Mouse (Mus musculus) MEL (cell line): ENCODE data around the gene Fam166a. TPM values are rescaled to one million over a fixed set of nuclear protein-coding genes. Genes with fewer than 3 reads are reported as not detected.

Experiments
- DNase-seq: peaks from one replicate; pipeline ENCODE4 v3.0.0; 2011; ENCODE audit warnings: low read depth, low spot score
- H3K27ac ChIP-seq: 2 replicates; pipeline ENCODE4 v1.5.1; 2012; ENCODE audit warnings: low read depth, mild to moderate bottlenecking, control low read depth, low read length, moderate library complexity; ENCODE audit not compliant: control insufficient read depth
- H3K27me3 ChIP-seq, 2 experiments: fragments of 150-350 bp in 1 of 2; sonication (generic) in 1 of 2; 2 replicates each; pipeline ENCODE4 v1.6.1; 2012; ENCODE audit warnings: low read length in 2 of 2, mild to moderate bottlenecking in 2 of 2, improper control_type of control experiment in 1 of 2, moderate library complexity in 1 of 2; ENCODE audit not compliant: insufficient read depth in 2 of 2, control insufficient read depth in 1 of 2
- H3K36me3 ChIP-seq, 2 experiments: 2 replicates each; pipeline ENCODE4 v1.6.1; 2012 to 2014; ENCODE audit warnings: low read length in 2 of 2, improper control_type of control experiment in 1 of 2, inconsistent platforms in 1 of 2, mild to moderate bottlenecking in 1 of 2; ENCODE audit not compliant: insufficient read depth in 2 of 2, control insufficient read depth in 1 of 2
- H3K4me1 ChIP-seq, 2 experiments: fragments of 150-350 bp in 1 of 2; sonication (generic) in 1 of 2; 2 replicates each; pipeline ENCODE4 v1.6.1; 2012; ENCODE audit warnings: low read length in 2 of 2, improper control_type of control experiment in 1 of 2, mild to moderate bottlenecking in 1 of 2; ENCODE audit not compliant: insufficient read depth in 2 of 2, control insufficient read depth in 1 of 2
- H3K4me3 ChIP-seq, 2 experiments: fragments of 150-350 bp in 1 of 2; sonication (generic) in 1 of 2; 2 replicates each; pipeline ENCODE4 v1.5.1; 2012; ENCODE audit warnings: low read depth in 2 of 2, low read length in 2 of 2, mild to moderate bottlenecking in 2 of 2, moderate library complexity in 2 of 2, control low read depth in 1 of 2, improper control_type of control experiment in 1 of 2; ENCODE audit not compliant: control insufficient read depth in 1 of 2, insufficient read depth in 1 of 2
- H3K79me2 ChIP-seq: 2 replicates; pipeline ENCODE4 v1.6.1; 2012; ENCODE audit warnings: mild to moderate bottlenecking, low read length, moderate library complexity; ENCODE audit not compliant: control insufficient read depth, poor library complexity, insufficient read depth
- H3K9ac ChIP-seq: 2 replicates; pipeline ENCODE4 v1.6.1; 2012; ENCODE audit warnings: low read depth, mild to moderate bottlenecking, control low read depth, low read length, moderate library complexity; ENCODE audit not compliant: control insufficient read depth, poor library complexity, severe bottlenecking
- H3K9me3 ChIP-seq: fragments of 150-350 bp; sonication (generic); replicated peaks from 2 replicates; pipeline ENCODE4 v1.6.1; 2012; ENCODE audit warnings: mild to moderate bottlenecking, low read length, improper control_type of control experiment, moderate library complexity; ENCODE audit not compliant: insufficient read depth
- BHLHE40 ChIP-seq: IDR thresholded peaks from 2 replicates; pipeline ENCODE4 v1.6.1; 2012; ENCODE audit warnings: low read depth, mild to moderate bottlenecking, inconsistent platforms, low read length, improper control_type of control experiment, borderline replicate concordance
- CHD1 ChIP-seq: IDR thresholded peaks from 2 replicates; pipeline ENCODE4 v1.6.1; 2012; ENCODE audit warnings: low read depth, mild to moderate bottlenecking, inconsistent platforms, low read length, improper control_type of control experiment
- CTCF ChIP-seq, 3 experiments: IDR thresholded peaks in 2 of 3; conservative IDR thresholded peaks in 1 of 3; 2 replicates each; pipeline ENCODE4 v1.5.1; 2011 to 2012; ENCODE audit warnings: low read length in 3 of 3, low read depth in 2 of 3, mild to moderate bottlenecking in 2 of 3, improper control_type of control experiment in 1 of 3, inconsistent platforms in 1 of 3, mixed read lengths in 1 of 3, moderate library complexity in 1 of 3; ENCODE audit not compliant: control insufficient read depth in 1 of 3, insufficient read depth in 1 of 3, poor library complexity in 1 of 3, severe bottlenecking in 1 of 3
- E2F4 ChIP-seq: IDR thresholded peaks from 2 replicates; pipeline ENCODE4 v1.6.1; 2011; ENCODE audit warnings: low read depth, low read length, improper control_type of control experiment, borderline replicate concordance
- ELF1 ChIP-seq: IDR thresholded peaks from 2 replicates; pipeline ENCODE4 v1.6.1; 2014; ENCODE audit warnings: low read depth, mild to moderate bottlenecking, inconsistent platforms, low read length, improper control_type of control experiment, moderate library complexity
- EP300 ChIP-seq, 2 experiments: IDR thresholded peaks; 2 replicates each; pipeline ENCODE4 v1.6.1; 2011; ENCODE audit warnings: improper control_type of control experiment in 2 of 2, low read length in 2 of 2, low read depth in 1 of 2, mild to moderate bottlenecking in 1 of 2
- HCFC1 ChIP-seq: IDR thresholded peaks from 2 replicates; pipeline ENCODE4 v1.6.1; 2012; ENCODE audit warnings: low read depth, mild to moderate bottlenecking, inconsistent platforms, low read length, improper control_type of control experiment, moderate library complexity
- JUND ChIP-seq: IDR thresholded peaks from 2 replicates; pipeline ENCODE4 v1.6.1; 2011; ENCODE audit warnings: low read depth, mild to moderate bottlenecking, improper control_type of control experiment, low read length
- KAT2A ChIP-seq: conservative IDR thresholded peaks from 2 replicates; pipeline ENCODE4 v1.6.1; 2012; ENCODE audit warnings: low read depth, low read length, improper control_type of control experiment, inconsistent platforms
- MAZ ChIP-seq: IDR thresholded peaks from 2 replicates; pipeline ENCODE4 v1.6.1; 2012; ENCODE audit warnings: low read depth, mild to moderate bottlenecking, inconsistent platforms, low read length, improper control_type of control experiment
- MXI1 ChIP-seq: IDR thresholded peaks from 2 replicates; pipeline ENCODE4 v1.6.1; 2011; ENCODE audit warnings: mild to moderate bottlenecking, low read depth, low read length, improper control_type of control experiment
- NELFE ChIP-seq: IDR thresholded peaks from 2 replicates; pipeline ENCODE4 v1.6.1; 2011; ENCODE audit warnings: low read depth, low read length, improper control_type of control experiment
- NRF1 ChIP-seq: IDR thresholded peaks from 2 replicates; pipeline ENCODE4 v1.6.1; 2014; ENCODE audit warnings: low read depth, mild to moderate bottlenecking, inconsistent platforms, low read length, improper control_type of control experiment, moderate library complexity; ENCODE audit not compliant: poor library complexity, insufficient read depth, severe bottlenecking
- POLR2AphosphoS5 ChIP-seq: IDR thresholded peaks from 2 replicates; pipeline ENCODE4 v1.6.1; 2012; ENCODE audit warnings: low read depth, borderline replicate concordance, mild to moderate bottlenecking, inconsistent platforms, low read length, moderate library complexity, mixed read lengths
- RAD21 ChIP-seq: IDR thresholded peaks from 2 replicates; pipeline ENCODE4 v1.6.1; 2011; ENCODE audit warnings: mild to moderate bottlenecking, low read depth, low read length, improper control_type of control experiment
- RCOR1 ChIP-seq: IDR thresholded peaks from 2 replicates; pipeline ENCODE4 v1.6.1; 2012; ENCODE audit warnings: low read depth, mild to moderate bottlenecking, inconsistent platforms, low read length, improper control_type of control experiment
- SIN3A ChIP-seq: IDR thresholded peaks from 2 replicates; pipeline ENCODE4 v1.6.1; 2012; ENCODE audit warnings: low read length, improper control_type of control experiment, inconsistent platforms
- SMC3 ChIP-seq: IDR thresholded peaks from 2 replicates; pipeline ENCODE4 v1.6.1; 2011; ENCODE audit warnings: low read depth, low read length, improper control_type of control experiment
- TAL1 ChIP-seq: IDR thresholded peaks from 2 replicates; pipeline ENCODE4 v1.6.1; 2012; ENCODE audit warnings: mild to moderate bottlenecking, inconsistent platforms, low read length, moderate library complexity, mixed read lengths
- TBP ChIP-seq: IDR thresholded peaks from 2 replicates; pipeline ENCODE4 v1.8.0; 2011; ENCODE audit warnings: low read depth, low read length, improper control_type of control experiment
- TCF12 ChIP-seq: IDR thresholded peaks from 2 replicates; pipeline ENCODE4 v1.6.1; 2014; ENCODE audit warnings: low read depth, mild to moderate bottlenecking, inconsistent platforms, low read length, improper control_type of control experiment, moderate library complexity
- USF1 ChIP-seq: IDR thresholded peaks from 2 replicates; pipeline ENCODE4 v1.6.1; 2014; ENCODE audit warnings: low read depth, mild to moderate bottlenecking, inconsistent platforms, low read length, improper control_type of control experiment, moderate library complexity
- USF2 ChIP-seq, 2 experiments: IDR thresholded peaks; 2 replicates each; pipeline ENCODE4 v1.6.1; 2011 to 2012; ENCODE audit warnings: improper control_type of control experiment in 2 of 2, low read length in 2 of 2, borderline replicate concordance in 1 of 2, inconsistent platforms in 1 of 2, low read depth in 1 of 2, mild to moderate bottlenecking in 1 of 2; ENCODE audit not compliant: insufficient read depth in 1 of 2
- ZC3H11A ChIP-seq: IDR thresholded peaks from 2 replicates; pipeline ENCODE4 v1.6.1; 2012; ENCODE audit warnings: low read depth, mild to moderate bottlenecking, inconsistent platforms, low read length, improper control_type of control experiment
- ZKSCAN1 ChIP-seq: IDR thresholded peaks from 2 replicates; pipeline ENCODE4 v1.6.1; 2012; ENCODE audit warnings: low read depth, mild to moderate bottlenecking, inconsistent platforms, low read length, improper control_type of control experiment, moderate library complexity
- ZMIZ1 ChIP-seq: IDR thresholded peaks from 2 replicates; pipeline ENCODE4 v1.6.1; 2012; ENCODE audit warnings: low read depth, mild to moderate bottlenecking, inconsistent platforms, low read length, improper control_type of control experiment, moderate library complexity
- ZNF384 ChIP-seq: IDR thresholded peaks from 2 replicates; pipeline ENCODE4 v1.6.1; 2012; ENCODE audit warnings: low read depth, mild to moderate bottlenecking, inconsistent platforms, low read length, improper control_type of control experiment
- polyA plus RNA-seq, 2 experiments: library from polyadenylated mRNA; stranded (reverse) in 1 of 2; unstranded in 1 of 2; fragments of >175 nt in 1 of 2; fragments of >200 nt in 1 of 2; gene quantifications; 2 replicates each; pipeline versions ENCODE4 v1.2.1 to v1.2.4; 2012; ENCODE audit warnings: low replicate concordance in 2 of 2, low read depth in 1 of 2; ENCODE audit not compliant: insufficient read length in 2 of 2, insufficient read depth in 1 of 2, missing spikeins in 1 of 2
- total RNA-seq: library from RNA; depleted of rRNA; stranded (reverse); fragments of 300-350 nt; gene quantifications from 2 replicates; pipeline ENCODE4 v1.2.3, GENCODE M21; 2012

Fam166a gene
- total and polyA plus RNA-seq, 3 experiments = 1.1 to 15.6 TPM; not detected in 1

- no peak; the same call in none of the 2 replicates for TF ChIP-seq MXI1
- TF ChIP-seq POLR2AphosphoS5 = no peak
- peak; percentile 94 for TF ChIP-seq ELF1
- TF ChIP-seq USF2 (IDR thresholded peaks at IDR 0.05; ENCODE audit: borderline replicate concordance in 1 of 2, insufficient read depth in 1 of 2, low read depth in 1 of 2, low read length in 2 of 2) = peak in 1 of 2 experiments; percentile 67; a peak in 3 of 4 replicates
- TF ChIP-seq RAD21 = no peak
- no peak for TF ChIP-seq CHD1
- peak; percentile 53 for TF ChIP-seq SIN3A
- TF ChIP-seq TAL1 = no peak
- peak in 1 of 2 experiments; percentile 33; a peak in 1 of 4 replicates for TF ChIP-seq EP300 (IDR thresholded peaks at IDR 0.05; ENCODE audit: low read depth in 1 of 2, low read length in 2 of 2)
- TF ChIP-seq CTCF (IDR thresholded peaks at IDR 0.05 in 2 of 3, conservative IDR thresholded peaks at IDR 0.05 in 1 of 3; ENCODE audit: control insufficient read depth in 1 of 3, insufficient read depth in 1 of 3, low read depth in 2 of 3, low read length in 3 of 3, poor library complexity in 1 of 3, severe bottlenecking in 1 of 3) = no peak
- peak; percentile 75 for TF ChIP-seq NELFE
- peak; percentile 95 for TF ChIP-seq USF1
- TF ChIP-seq JUND = no peak
- peak; percentile 63; the same call in 1 of the 2 replicates for TF ChIP-seq NRF1
- TF ChIP-seq TBP = peak; percentile 68
- TF ChIP-seq ZC3H11A = no peak
- no peak for TF ChIP-seq MAZ
- no peak for TF ChIP-seq ZNF384
These were observed 23.1 kb upstream of the Fam166a start (continued) for GRCm38 (mm10) chr2:25195211-25196156.

DNA sequence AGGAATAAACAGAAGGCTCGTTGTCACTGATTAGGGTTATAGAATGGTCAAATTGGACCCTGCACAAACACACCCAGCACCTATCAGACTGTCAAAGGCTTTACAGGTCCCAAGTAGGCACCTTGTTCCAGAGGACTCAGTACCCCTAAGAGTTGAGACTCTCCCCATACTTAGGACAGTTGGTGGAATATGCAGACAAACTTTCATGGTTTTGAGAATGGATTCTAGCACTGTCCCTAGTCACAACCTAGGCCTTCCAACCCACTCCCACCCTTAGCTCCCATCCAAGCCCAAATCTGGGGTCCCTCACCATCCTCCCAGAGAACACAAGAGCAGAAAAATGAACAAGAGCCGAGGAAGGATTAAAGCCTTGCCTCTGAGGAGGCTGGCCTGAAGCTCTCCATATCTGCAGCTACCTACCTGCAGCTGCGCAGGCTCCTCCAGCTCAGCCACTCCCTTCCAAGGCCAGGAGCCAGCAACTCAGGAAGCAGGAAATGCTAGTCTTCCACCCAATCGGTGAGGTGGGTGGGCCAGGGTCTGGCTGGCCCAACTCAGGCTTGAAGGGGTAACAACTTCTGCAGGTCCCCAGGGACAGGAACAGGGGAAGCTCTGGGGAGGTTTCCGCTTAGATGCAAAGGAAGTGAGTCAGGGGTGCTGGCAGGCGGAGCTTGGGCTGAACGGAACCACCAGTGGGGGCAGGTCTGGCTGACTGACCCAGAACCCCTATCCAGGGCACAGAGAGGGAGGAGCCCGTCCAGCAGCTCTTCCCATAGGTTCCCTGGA lies 22.2 kb upstream of the Fam166a start, which contains the start of gene Tor4a:
TSS of gene Tor4a (minus strand) at position 715 of the 783 bp plus-strand sequence.
- Histone ChIP-seq H3K9me3 (no peaks in the 10 kb centered on the region), H3K27me3 (no peaks in the 10 kb centered on the region), H3K4me3 (peak within 1 kb of the TSS; percentile 57 to 72), H3K79me2 (peaks cover 21% of the 10 kb centered on the region), H3K27ac (peak within 1 kb of the TSS; percentile 96), H3K36me3 (peaks cover 0 to 17% of the 10 kb centered on the region in 2 experiments; a peak in 2 of 4 replicates), H3K4me1 (peaks cover 6 to 32% of the 10 kb centered on the region in 2 experiments), H3K9ac (peak within 1 kb of the TSS; percentile 87)
- peak; percentile 96 for DNase-seq
- TF ChIP-seq ZMIZ1 (peak; percentile 84), SIN3A (no peak; the same call in 1 of the 2 replicates), TBP (peak; percentile 80), BHLHE40 (no peak), USF2 (IDR thresholded peaks at IDR 0.05; ENCODE audit: borderline replicate concordance in 1 of 2, insufficient read depth in 1 of 2, low read depth in 1 of 2, low read length in 2 of 2) (no peak), NELFE (peak; percentile 77), CTCF (IDR thresholded peaks at IDR 0.05 in 2 of 3, conservative IDR thresholded peaks at IDR 0.05 in 1 of 3; ENCODE audit: control insufficient read depth in 1 of 3, insufficient read depth in 1 of 3, low read depth in 2 of 3, low read length in 3 of 3, poor library complexity in 1 of 3, severe bottlenecking in 1 of 3) (no peak), TCF12 (peak; percentile 59; the same call in 1 of the 2 replicates), ZKSCAN1 (no peak), MXI1 (peak; percentile 39), KAT2A (no peak), EP300 (IDR thresholded peaks at IDR 0.05; ENCODE audit: low read depth in 1 of 2, low read length in 2 of 2) (peak; percentile 14 to 41; a peak in 1 of 4 replicates), RCOR1 (0 out of 2 replicates have a peak, but pooled peaks have one; percentile 8), POLR2AphosphoS5 (no peak), RAD21 (no peak), E2F4 (0 out of 2 replicates have a peak, but pooled peaks have one; percentile 44), HCFC1 (peak; percentile 79), SMC3 (no peak), USF1 (no peak), ELF1 (peak; percentile 96)
